Mouse (Mus musculus): ENCODE measurements around the gene Ror1. TPM values are rescaled to one million over a fixed set of nuclear protein-coding genes. Genes with fewer than 3 reads are reported as not detected.

The Ror1 gene
- polyA plus RNA-seq, 1 experiment from 2014 or later, result 13.0 TPM

- Histone ChIP-seq H3K27me3 (ENCODE audit: control insufficient read depth, insufficient read depth, low read length) (no peaks in the 10 kb centered on the region), H3K4me1 (ENCODE audit: control insufficient read depth, insufficient read depth, low read length) (no peaks in the 10 kb centered on the region), H3K4me2 (replicated peaks; ENCODE audit: low read depth, low read length) (no peak overlapping the region), H3K9ac (replicated peaks; ENCODE audit: low read depth, low read length) (no peak overlapping the region), H3K27ac (ENCODE audit: low read length) (no peak overlapping the region), H3K4me3 (ENCODE audit: low read depth, low read length) (no peak overlapping the region), H3K36me3 (ENCODE audit: control insufficient read depth, insufficient read depth, low read length) (no peaks in the 10 kb centered on the region), H3K9me3 (ENCODE audit: control insufficient read depth, low read depth, low read length) (no peaks in the 10 kb centered on the region)
- WGBS, result 89% methylated on average over 3 of the region's 3 CpGs
- no peak for ATAC-seq (ENCODE audit: insufficient number of reproducible peaks, insufficient read depth, low FRiP score, low read depth)
Measured at GRCm38 (mm10) chr4:100488447-100488846, 392.9 kb downstream of the Ror1 start.

Other genes starting within 250 kb of the Ror1 start
- gene Pgm1, start 166.4 kb upstream of the Ror1 start, polyA plus RNA-seq (2014; fragmentation: Nextera tagmentation; extraction: Ambion mirVana), result 78.2 and 95.1 TPM in 2 replicates
- gene Itgb3bp, start 166.0 kb upstream of the Ror1 start, polyA plus RNA-seq (2014; fragmentation: Nextera tagmentation; extraction: Ambion mirVana), result 38.2 and 47.1 TPM in 2 replicates

Measured in stomach, embryonic 14.5 days (tissue).